Mouse (Mus musculus): ENCODE results near the gene Rps6. TPM values are rescaled to one million over a fixed set of nuclear protein-coding genes. Genes with fewer than 3 reads are reported as not detected.
A peak's percentile ranks its signal among the peaks of the same experiment; 100 is the strongest.
"Not testable (repeated sequence)": the region's sequence is repeated elsewhere in the genome, so short reads cannot be mapped to it uniquely, and the experiment has no call there.

Gene Rps6
- total and polyA plus RNA-seq, 2 experiments from 2014 or later: 342 to 1,164 TPM

GRCm38 (mm10) chr4:86852018-86852417 lies 5.2 kb downstream of the Rps6 start:
- Histone ChIP-seq H3K27me3 (ENCODE audit: insufficient read depth, low read length) (no peaks in the 10 kb centered on the region), H3K9ac (no peak overlapping the region), H3K4me3 (ENCODE audit: low read depth, low read length) (no peak overlapping the region), H3K9me3 (ENCODE audit: low read length) (no peaks in the 10 kb centered on the region), H3K36me3 (ENCODE audit: insufficient read depth) (peaks cover 42% of the 10 kb centered on the region), H3K27ac (ENCODE audit: low read depth, low read length) (no peak overlapping the region), H3K4me2 (ENCODE audit: low read depth) (no peak overlapping the region), H3K4me1 (ENCODE audit: insufficient read depth) (peaks cover 8% of the 10 kb centered on the region; the same call in 1 of the 2 replicates)
- 70% methylated on average over 3 of the region's 3 CpGs for WGBS
- ATAC-seq (no peak), DNase-seq (no peak)
- TF ChIP-seq CTCF (IDR thresholded peaks at IDR 0.05; ENCODE audit: low read depth): no peak

GRCm38 (mm10) chr4:86851331-86851730 lies 5.9 kb downstream of the Rps6 start:
- H3K36me3 ChIP-seq (ENCODE audit: insufficient read depth): peaks cover 46% of the 10 kb centered on the region
- no peak for TF ChIP-seq CTCF (IDR thresholded peaks at IDR 0.05; ENCODE audit: low read depth)
- no peak overlapping the region for H3K9ac ChIP-seq
- 0 out of 2 replicates have a peak, but pooled peaks have one; percentile 11 for ATAC-seq
- no peak overlapping the region for H3K4me3 ChIP-seq (ENCODE audit: low read depth, low read length)
- H3K4me2 ChIP-seq (ENCODE audit: low read depth): no peak overlapping the region
- H3K27ac ChIP-seq (ENCODE audit: low read depth, low read length): no peak overlapping the region
- 83% methylated on average over 2 of the region's 2 CpGs for WGBS
- H3K4me1 ChIP-seq (ENCODE audit: insufficient read depth): peaks cover 8% of the 10 kb centered on the region; the same call in 1 of the 2 replicates
- DNase-seq: no peak
- H3K9me3 ChIP-seq (ENCODE audit: low read length): no peaks in the 10 kb centered on the region
- no peaks in the 10 kb centered on the region for H3K27me3 ChIP-seq (ENCODE audit: insufficient read depth, low read length)

GRCm38 (mm10) chr4:86847246-86847645 lies 10.0 kb downstream of the Rps6 start:
- no peak overlapping the region for H3K4me3 ChIP-seq (ENCODE audit: low read depth, low read length)
- H3K36me3 ChIP-seq (ENCODE audit: insufficient read depth): peaks cover 35% of the 10 kb centered on the region
- H3K27ac ChIP-seq (ENCODE audit: low read depth, low read length): no peak overlapping the region
- no peak overlapping the region for H3K9ac ChIP-seq
- no peak for TF ChIP-seq CTCF (IDR thresholded peaks at IDR 0.05; ENCODE audit: low read depth)
- 95% methylated on average over 2 of the region's 2 CpGs for WGBS
- no peaks in the 10 kb centered on the region for H3K9me3 ChIP-seq (ENCODE audit: low read length)
- H3K27me3 ChIP-seq (ENCODE audit: insufficient read depth, low read length): no peaks in the 10 kb centered on the region
- H3K4me1 ChIP-seq (ENCODE audit: insufficient read depth): no peaks in the 10 kb centered on the region
- no peak overlapping the region for H3K4me2 ChIP-seq (ENCODE audit: low read depth)
- DNase-seq (no peak), ATAC-seq (no peak)

GRCm38 (mm10) chr4:86845384-86845783 lies 11.8 kb downstream of the Rps6 start:
- DNase-seq (no peak), ATAC-seq (no peak)
- Histone ChIP-seq H3K9ac (no peak overlapping the region), H3K4me3 (ENCODE audit: low read depth, low read length) (no peak overlapping the region), H3K27me3 (ENCODE audit: insufficient read depth, low read length) (no peaks in the 10 kb centered on the region), H3K27ac (ENCODE audit: low read depth, low read length) (no peak overlapping the region), H3K9me3 (ENCODE audit: low read length) (no peaks in the 10 kb centered on the region), H3K4me2 (ENCODE audit: low read depth) (no peak overlapping the region), H3K4me1 (ENCODE audit: insufficient read depth) (no peaks in the 10 kb centered on the region), H3K36me3 (ENCODE audit: insufficient read depth) (peaks cover 34% of the 10 kb centered on the region)
- TF ChIP-seq CTCF (IDR thresholded peaks at IDR 0.05; ENCODE audit: low read depth): no peak
- 83% methylated on average over 3 of the region's 3 CpGs for WGBS

DNA sequence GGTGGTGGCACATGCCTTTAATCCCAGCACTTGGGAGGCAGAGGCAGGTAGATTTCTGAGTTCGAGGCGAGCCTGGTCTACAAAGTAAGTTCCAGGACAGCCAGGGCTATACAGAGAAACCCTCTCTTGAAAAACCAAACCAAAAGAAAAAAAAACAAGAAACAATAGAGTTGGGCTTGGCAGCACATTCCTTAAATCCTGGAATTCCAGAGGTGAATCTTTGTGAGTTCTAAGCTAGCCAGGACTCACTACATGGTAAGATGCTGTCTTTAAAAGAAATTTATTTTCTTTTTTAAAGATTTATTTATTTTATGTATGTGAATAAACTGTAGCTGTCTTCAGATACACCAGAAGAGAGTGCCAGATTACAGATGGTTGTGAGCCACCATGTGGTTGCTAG lies 16.1 kb downstream of the Rps6 start:
- ATAC-seq: not testable (repeated sequence)
- H3K36me3 ChIP-seq (ENCODE audit: insufficient read depth): peaks cover 39% of the 10 kb centered on the region
- WGBS: 99% methylated on average over 2 of the region's 2 CpGs

DNA sequence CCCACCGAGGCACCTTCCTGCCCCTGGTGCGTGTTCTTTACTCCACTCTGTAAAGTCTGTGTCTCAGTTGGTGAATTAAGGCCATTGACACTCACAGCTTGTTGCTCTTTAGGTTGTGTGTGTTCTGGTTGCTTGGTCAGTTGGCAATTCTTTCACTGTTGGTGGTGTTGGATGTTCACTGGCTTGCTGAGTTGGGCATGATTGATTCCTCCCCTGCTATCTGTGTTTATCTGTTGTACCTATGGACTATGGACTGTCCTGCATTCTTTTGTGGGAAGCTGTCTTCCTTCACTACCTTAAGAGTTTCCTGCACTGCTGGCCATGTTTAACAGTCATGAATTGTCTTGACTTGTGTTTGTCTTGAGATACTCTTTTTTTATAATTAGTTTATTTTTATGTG lies 25.3 kb downstream of the Rps6 start:
- WGBS: 97% methylated on average over 2 of the region's 2 CpGs
- H3K4me3 ChIP-seq (ENCODE audit: low read depth, low read length): no peak overlapping the region
- no peaks in the 10 kb centered on the region for H3K27me3 ChIP-seq (ENCODE audit: insufficient read depth, low read length)
- no peaks in the 10 kb centered on the region for H3K9me3 ChIP-seq (ENCODE audit: low read length)
- no peak for ATAC-seq
- TF ChIP-seq CTCF (IDR thresholded peaks at IDR 0.05; ENCODE audit: low read depth): no peak
- no peak overlapping the region for H3K27ac ChIP-seq (ENCODE audit: low read depth, low read length)
- no peak for DNase-seq
- H3K4me1 ChIP-seq (ENCODE audit: insufficient read depth): no peaks in the 10 kb centered on the region
- H3K9ac ChIP-seq: no peak overlapping the region
- H3K4me2 ChIP-seq (ENCODE audit: low read depth): no peak overlapping the region
- peaks cover 12% of the 10 kb centered on the region for H3K36me3 ChIP-seq (ENCODE audit: insufficient read depth)

More for the DNA sequence above, 16.1 kb downstream of the Rps6 start:
- H3K9ac ChIP-seq; H3K4me2 ChIP-seq (ENCODE audit: low read depth); H3K4me1 ChIP-seq (ENCODE audit: insufficient read depth); H3K27ac ChIP-seq (ENCODE audit: low read depth, low read length); H3K9me3 ChIP-seq (ENCODE audit: low read length); H3K4me3 ChIP-seq (ENCODE audit: low read depth, low read length); DNase-seq; H3K27me3 ChIP-seq (ENCODE audit: insufficient read depth, low read length): not testable (repeated sequence)

- WGBS: 92% methylated on average over 7 of the region's 7 CpGs
- Histone ChIP-seq H3K9ac (no peak overlapping the region), H3K4me1 (ENCODE audit: insufficient read depth) (no peaks in the 10 kb centered on the region)
Measured at GRCm38 (mm10) chr4:86825143-86825542, 32.1 kb downstream of the Rps6 start.

More at GRCm38 (mm10) chr4:86825143-86825542, 32.1 kb downstream of the Rps6 start:
- no peak for TF ChIP-seq CTCF (IDR thresholded peaks at IDR 0.05; ENCODE audit: low read depth)
- H3K9me3 ChIP-seq (ENCODE audit: low read length): no peaks in the 10 kb centered on the region
- H3K4me3 ChIP-seq (ENCODE audit: low read depth, low read length): no peak overlapping the region
- H3K4me2 ChIP-seq (ENCODE audit: low read depth): no peak overlapping the region
- H3K36me3 ChIP-seq (ENCODE audit: insufficient read depth): peaks cover 29% of the 10 kb centered on the region
- no peak for ATAC-seq
- DNase-seq: no peak
- H3K27me3 ChIP-seq (ENCODE audit: insufficient read depth, low read length): no peaks in the 10 kb centered on the region
- H3K27ac ChIP-seq (ENCODE audit: low read depth, low read length): no peak overlapping the region

All from forebrain, postnatal 0 days (tissue).